Comparison of ENCODE assay signal across 19 mouse cellular contexts in the genomic region with DNA sequence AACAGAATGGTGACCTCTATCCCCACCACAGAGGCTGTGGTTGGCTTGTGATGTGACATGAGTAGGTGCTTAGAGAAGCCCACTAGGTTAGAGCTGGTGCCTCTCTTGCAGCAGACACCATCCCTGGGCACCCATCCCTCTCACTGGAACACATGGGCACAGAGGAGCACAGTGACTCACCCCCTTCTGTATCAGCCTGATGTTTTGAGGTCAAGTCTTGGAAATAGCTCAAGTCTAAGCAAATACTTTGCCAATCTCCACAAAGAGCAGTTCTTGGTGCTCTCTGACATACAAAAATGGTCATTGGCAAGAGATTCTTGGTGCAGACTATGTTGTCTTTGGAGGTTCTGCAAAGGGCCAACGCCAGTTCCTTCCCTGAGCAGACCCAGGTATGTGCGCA. TPM values are rescaled to one million over a fixed set of nuclear protein-coding genes. Genes with fewer than 3 reads are reported as not detected.
"Had no signal": no experiment of that assay in that cellular context is flagged by ENCODE, and none has a peak within 500 bp of the region (broad histone marks: within the 10 kb centered on the region; RNA-seq: fewer than 3 reads in every experiment).

No protein-coding gene starts in this region.

- H3K4me3 ChIP-seq: limb, embryonic 12.5 days; limb, embryonic 15.5 days; midbrain, embryonic 13.5 days; stomach, embryonic 15.5 days had no signal

- H3K27ac ChIP-seq: limb, embryonic 12.5 days; limb, embryonic 15.5 days; liver, embryonic 14.5 days; macrophage; midbrain, embryonic 13.5 days; stomach, embryonic 15.5 days had no signal

- DNase-seq: kidney, adult 18-20 months; kidney, adult 9 months; kidney, postnatal 14 days; kidney, postnatal 4 days; left cerebral cortex, postnatal 4 days; liver, postnatal 0 days; lung, embryonic 14.5 days; right cerebral cortex, postnatal 4 days; spleen, adult 18-20 months; thymus, postnatal 25 days had no signal

RNA-seq across cellular contexts. Expression of a gene that starts 42.9 kb away (rescaled TPM):
- total RNA-seq: left cerebral cortex, adult 8-10 months; left cerebral cortex, postnatal 14 days; left cerebral cortex, postnatal 4 days; megakaryocyte, adult 5-6 weeks had no signal
